Mouse (Mus musculus): ENCODE data around the gene Gm20422. TPM values are rescaled to one million over a fixed set of nuclear protein-coding genes. Genes with fewer than 3 reads are reported as not detected.

Gm20422 gene
- total RNA-seq (2023): not detected

GRCm38 (mm10) chr8:69774503-69775148 lies at the start of gene Gm20422:
Gene Gm20422 (minus strand): TSS chr8:69774886.

GRCm38 (mm10) chr8:69822386-69823191 lies 47.9 kb upstream of the Gm20422 start, which contains the start of gene Lpar2:
Gene Lpar2 (plus strand): TSS chr8:69822429.

GRCm38 (mm10) chr8:69808094-69808863 lies 33.6 kb upstream of the Gm20422 start, which contains the start of gene Gmip:
Gene Gmip (plus strand): TSS chr8:69808679.

GRCm38 (mm10) chr8:69790773-69791367 lies 16.2 kb upstream of the Gm20422 start, which contains the start of the genes Atp13a1 and Zfp866:
Gene Atp13a1 (plus strand): TSS chr8:69791163.
Gene Zfp866 (minus strand): TSS chr8:69791178.

GRCm38 (mm10) chr8:69749544-69750454 lies 24.9 kb downstream of the Gm20422 start, which contains the start of gene Zfp963:
Gene Zfp963 (minus strand): TSS chr8:69749970.

GRCm38 (mm10) chr8:69710624-69711023 lies 64.1 kb downstream of the Gm20422 start, which contains the start of gene Zfp869:
Gene Zfp869 (minus strand): TSS chr8:69710724.

Other genes with a start within 250 kb of the Gm20422 start
- gene Zfp868, start 149.3 kb downstream of the Gm20422 start, total RNA-seq (2023): 10 to 100 TPM; 57.7 to 62.6 TPM
- 1 to 10 TPM; 1.8 to 2.2 TPM for gene Zfp964, start 120.4 kb downstream of the Gm20422 start, total RNA-seq (2023)
- 10 to 100 TPM; 75.5 to 79.9 TPM for gene Zfp869, start 64.2 kb downstream of the Gm20422 start, total RNA-seq (2023)
- 1 to 10 TPM; 5.1 to 5.3 TPM for gene Zfp963, start 24.9 kb downstream of the Gm20422 start, total RNA-seq (2023)
- 10 to 100 TPM; 61.9 to 62.7 TPM for gene Atp13a1, start 16.3 kb upstream of the Gm20422 start, total RNA-seq (2023)
- gene Zfp866, start 16.3 kb upstream of the Gm20422 start, total RNA-seq (2023): 10 to 100 TPM; 28.1 to 38.3 TPM
- 100 to 1,000 TPM; 440 to 460 TPM for gene Gmip, start 33.8 kb upstream of the Gm20422 start, total RNA-seq (2023)
- gene Lpar2, start 47.5 kb upstream of the Gm20422 start, total RNA-seq (2023): 1 to 10 TPM; 9.3 to 9.9 TPM
- 1 to 10 TPM; 5.8 to 9.5 TPM for gene Pbx4, start 57.6 kb upstream of the Gm20422 start, total RNA-seq (2023)
- under 1 TPM in 1 of 2 experiments, not detected in 1; 0.15 TPM for gene Cilp2, start 112.8 kb upstream of the Gm20422 start, total RNA-seq (2023)
- under 1 TPM; 0.42 to 0.96 TPM for gene Tssk6, start 127.3 kb upstream of the Gm20422 start, total RNA-seq (2023)
- 10 to 100 TPM; 44.0 to 54.0 TPM for gene Ndufa13, start 127.7 kb upstream of the Gm20422 start, total RNA-seq (2023)
- gene Yjefn3, start 127.8 kb upstream of the Gm20422 start, total RNA-seq (2023): not detected
- gene Gatad2a, start 221.5 kb upstream of the Gm20422 start, total RNA-seq (2023): 10 to 100 TPM; 94.1 to 97.5 TPM